Mouse (Mus musculus) forebrain, embryonic 16.5 days (tissue): ENCODE measurements at regions not wholly inside any gene's neighbourhood (a gene's known extent, or its start where the extent isn't known, plus 50 kb on each side); places are given as distances from the start of the nearest gene placed in this dataset.

Experiments used
- ATAC-seq: fragments of 200-750 bp; cut with Nextera tagmentation; 2 replicates; pipeline ENCODE4 v1.8.0; 2017; ENCODE audit warnings: mild to moderate bottlenecking, moderate library complexity
- H3K27ac ChIP-seq: fragments of 300-500 bp; sonication (generic); 2 replicates; pipeline ENCODE4 v1.5.1; 2014; ENCODE audit warnings: low read length, control low read depth
- H3K27me3 ChIP-seq: fragments of 300-500 bp; sonication (generic); replicated peaks from 2 replicates; pipeline ENCODE4 v1.6.1; 2014; ENCODE audit warnings: low read length; ENCODE audit not compliant: control insufficient read depth, insufficient read depth
- H3K36me3 ChIP-seq: fragments of 300-500 bp; sonication (generic); 2 replicates; pipeline ENCODE4 v1.6.1; 2014; ENCODE audit not compliant: control insufficient read depth, insufficient read depth
- H3K4me1 ChIP-seq: fragments of 300-500 bp; sonication (generic); replicated peaks from 2 replicates; pipeline ENCODE4 v1.6.1; 2014; ENCODE audit warnings: low read length; ENCODE audit not compliant: control insufficient read depth, insufficient read depth
- H3K4me2 ChIP-seq: fragments of 300-500 bp; sonication (generic); 2 replicates; pipeline ENCODE4 v1.6.1; 2014; ENCODE audit warnings: mild to moderate bottlenecking, low read length, control low read depth
- H3K4me3 ChIP-seq: fragments of 300-500 bp; sonication (generic); replicated peaks from 2 replicates; pipeline ENCODE4 v1.5.1; 2014; ENCODE audit warnings: mild to moderate bottlenecking, low read length, control low read depth
- H3K9ac ChIP-seq: fragments of 300-500 bp; sonication (generic); replicated peaks from 2 replicates; pipeline ENCODE4 v1.6.1; 2014; ENCODE audit warnings: low read depth, low read length, control low read depth
- H3K9me3 ChIP-seq: fragments of 300-500 bp; sonication (generic); 2 replicates; pipeline ENCODE4 v1.6.1; 2016; ENCODE audit warnings: low read length; ENCODE audit not compliant: control insufficient read depth
- WGBS: fragments of 180-500 bp; shearing (Covaris S2); extraction: QIAGEN DNeasy Blood & Tissue Kit; methylation state at CpG from one replicate; pipeline ENCODE4 v1.1.7; 2014; 5-methylcytosine and 5-hydroxymethylcytosine counted together

- no peaks in the 10 kb centered on the region for H3K9me3 ChIP-seq
- no peaks in the 10 kb centered on the region for H3K27me3 ChIP-seq
- no peak overlapping the region for H3K4me2 ChIP-seq
- peak overlapping the region; percentile 47 for H3K27ac ChIP-seq
- H3K4me3 ChIP-seq: no peak overlapping the region
- peak; percentile 93 for ATAC-seq
- H3K4me1 ChIP-seq: peaks cover 4% of the 10 kb centered on the region; the same call in 1 of the 2 replicates
- H3K36me3 ChIP-seq: no peaks in the 10 kb centered on the region
- H3K9ac ChIP-seq: no peak overlapping the region
- 32% methylated on average over 4 of the region's 4 CpGs for WGBS
These were observed 171.2 kb upstream of the Robo2 start for GRCm38 (mm10) chr16:74582645-74583423.

- no peak overlapping the region for H3K27ac ChIP-seq
- H3K4me1 ChIP-seq: no peaks in the 10 kb centered on the region
- H3K9ac ChIP-seq: no peak overlapping the region
- ATAC-seq: no peak; the same call in 1 of the 2 replicates
- H3K4me2 ChIP-seq: no peak overlapping the region
- no peaks in the 10 kb centered on the region for H3K36me3 ChIP-seq
- no peak overlapping the region for H3K4me3 ChIP-seq
- no peaks in the 10 kb centered on the region for H3K9me3 ChIP-seq
- 36% methylated on average over 5 of the region's 5 CpGs for WGBS
- no peaks in the 10 kb centered on the region for H3K27me3 ChIP-seq
These were observed 136.7 kb upstream of the Robo2 start for GRCm38 (mm10) chr16:74548374-74548773.

- ATAC-seq: no peak
- Histone ChIP-seq H3K4me2 (no peak overlapping the region), H3K9ac (no peak overlapping the region), H3K4me3 (no peak overlapping the region), H3K36me3 (no peaks in the 10 kb centered on the region), H3K9me3 (no peaks in the 10 kb centered on the region), H3K4me1 (no peaks in the 10 kb centered on the region), H3K27ac (no peak overlapping the region), H3K27me3 (no peaks in the 10 kb centered on the region)
- 69% methylated on average over 2 of the region's 2 CpGs for WGBS
These were observed 118.9 kb upstream of the Robo2 start for GRCm38 (mm10) chr16:74530531-74530930.

- ATAC-seq: no peak
- Histone ChIP-seq H3K4me1 (no peaks in the 10 kb centered on the region), H3K27ac (no peak overlapping the region), H3K4me2 (no peak overlapping the region), H3K36me3 (no peaks in the 10 kb centered on the region), H3K4me3 (no peak overlapping the region), H3K9ac (no peak overlapping the region), H3K27me3 (no peaks in the 10 kb centered on the region), H3K9me3 (no peaks in the 10 kb centered on the region)
- WGBS: 29% methylated on average over 3 of the region's 3 CpGs
These were observed 116.6 kb upstream of the Robo2 start for GRCm38 (mm10) chr16:74528245-74528644.

GRCm38 (mm10) chr16:74526521-74526920 is 114.9 kb upstream of the Robo2 start:
- Histone ChIP-seq H3K4me1 (no peaks in the 10 kb centered on the region), H3K9me3 (no peaks in the 10 kb centered on the region), H3K27me3 (no peaks in the 10 kb centered on the region), H3K36me3 (no peaks in the 10 kb centered on the region), H3K27ac (no peak overlapping the region), H3K9ac (no peak overlapping the region), H3K4me2 (no peak overlapping the region), H3K4me3 (no peak overlapping the region)
- WGBS: 62% methylated on average over 1 of the region's 1 CpGs
- ATAC-seq: no peak

- 85% methylated on average over 4 of the region's 4 CpGs for WGBS
- Histone ChIP-seq H3K4me2 (no peak overlapping the region), H3K36me3 (no peaks in the 10 kb centered on the region), H3K9ac (no peak overlapping the region), H3K9me3 (no peaks in the 10 kb centered on the region), H3K4me3 (no peak overlapping the region), H3K27me3 (no peaks in the 10 kb centered on the region), H3K4me1 (no peaks in the 10 kb centered on the region), H3K27ac (no peak overlapping the region)
- ATAC-seq: no peak
These were observed 108.9 kb upstream of the Robo2 start for GRCm38 (mm10) chr16:74520501-74520900.

GRCm38 (mm10) chr16:74517888-74518287 is 106.3 kb upstream of the Robo2 start:
- H3K36me3 ChIP-seq: no peaks in the 10 kb centered on the region
- no peak overlapping the region for H3K9ac ChIP-seq
- H3K27ac ChIP-seq: no peak overlapping the region
- no peaks in the 10 kb centered on the region for H3K27me3 ChIP-seq
- no peak for ATAC-seq
- H3K9me3 ChIP-seq: no peaks in the 10 kb centered on the region
- H3K4me1 ChIP-seq: no peaks in the 10 kb centered on the region
- no peak overlapping the region for H3K4me3 ChIP-seq
- WGBS: 100% methylated on average over 1 of the region's 1 CpGs
- no peak overlapping the region for H3K4me2 ChIP-seq

GRCm38 (mm10) chr16:74517374-74517773 is 105.7 kb upstream of the Robo2 start:
- H3K4me1 ChIP-seq: no peaks in the 10 kb centered on the region
- no peak for ATAC-seq
- no peaks in the 10 kb centered on the region for H3K9me3 ChIP-seq
- no peaks in the 10 kb centered on the region for H3K36me3 ChIP-seq
- H3K27ac ChIP-seq: no peak overlapping the region
- no peak overlapping the region for H3K9ac ChIP-seq
- no peak overlapping the region for H3K4me3 ChIP-seq
- no peaks in the 10 kb centered on the region for H3K27me3 ChIP-seq
- no peak overlapping the region for H3K4me2 ChIP-seq
- 91% methylated on average over 4 of the region's 4 CpGs for WGBS

- Histone ChIP-seq H3K9me3 (no peaks in the 10 kb centered on the region), H3K4me1 (no peaks in the 10 kb centered on the region), H3K36me3 (no peaks in the 10 kb centered on the region), H3K9ac (no peak overlapping the region), H3K27ac (no peak overlapping the region), H3K4me2 (no peak overlapping the region), H3K4me3 (no peak overlapping the region), H3K27me3 (no peaks in the 10 kb centered on the region)
- WGBS: 76% methylated on average over 4 of the region's 4 CpGs
- ATAC-seq: no peak
These were observed 102.9 kb upstream of the Robo2 start for GRCm38 (mm10) chr16:74514481-74514880.

- Histone ChIP-seq H3K4me1 (no peaks in the 10 kb centered on the region), H3K27ac (no peak overlapping the region), H3K36me3 (no peaks in the 10 kb centered on the region), H3K9ac (no peak overlapping the region), H3K27me3 (no peaks in the 10 kb centered on the region), H3K4me3 (no peak overlapping the region), H3K4me2 (no peak overlapping the region), H3K9me3 (no peaks in the 10 kb centered on the region)
- 92% methylated on average over 1 of the region's 1 CpGs for WGBS
- ATAC-seq: no peak
These were observed 98.8 kb upstream of the Robo2 start for GRCm38 (mm10) chr16:74510383-74510782.
